Mouse (Mus musculus): Measurements from ENCODE around the gene Arhgap4. TPM values are rescaled to one million over a fixed set of nuclear protein-coding genes. Genes with fewer than 3 reads are reported as not detected.
A peak's percentile ranks its signal among the peaks of the same experiment; 100 is the strongest.

The Arhgap4 gene
- polyA plus RNA-seq (2015; fragmentation: Nextera tagmentation; extraction: Ambion mirVana) = 3.3 and 3.4 TPM in 2 replicates

DNA sequence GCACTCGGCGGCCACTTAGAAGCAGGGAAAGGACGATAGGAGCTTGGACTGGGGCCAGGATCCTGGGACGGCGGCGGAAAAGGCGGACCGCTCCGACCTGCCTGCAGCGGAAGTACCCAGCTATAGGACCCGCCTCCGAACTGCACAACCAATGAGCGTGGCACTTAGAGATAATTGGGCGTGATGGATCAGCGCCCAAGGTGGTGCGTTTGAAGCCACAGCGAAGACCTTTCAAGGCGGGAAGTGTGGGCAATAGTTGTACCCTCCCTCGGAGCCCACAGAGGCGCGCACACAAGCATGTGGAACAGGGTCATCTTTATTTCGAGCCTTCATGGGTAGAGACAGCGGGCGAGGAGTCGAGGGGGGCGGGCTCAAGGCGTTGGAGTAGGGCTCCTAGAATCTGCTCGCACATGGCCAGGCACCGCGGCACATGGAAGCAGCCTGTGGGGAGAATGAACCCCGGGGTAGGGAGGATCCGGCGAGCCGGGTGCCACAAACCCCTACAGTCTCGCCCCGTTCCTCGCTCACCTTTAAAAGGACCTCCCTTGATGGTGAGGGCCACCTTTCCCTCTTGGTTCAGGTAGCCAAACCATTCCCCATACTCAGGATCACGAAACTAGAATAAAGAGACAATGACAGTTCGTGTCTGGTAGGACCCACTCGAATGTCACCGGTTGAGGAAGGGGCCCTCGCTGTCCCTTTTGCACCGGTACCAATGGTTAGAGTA, at the start of gene Arhgap4, which contains the start of gene Naa10:
Arhgap4 (minus strand) TSS at position 48 of the 727 bp plus-strand sequence.
Naa10 (minus strand) TSS at position 122 of the 727 bp plus-strand sequence.
- peak within 1 kb of the TSS; percentile 80 for H3K9ac ChIP-seq
- peak within 1 kb of the TSS; percentile 56 for H3K4me3 ChIP-seq
- H3K36me3 ChIP-seq = peaks cover 18% of the 10 kb centered on the region
- no peaks in the 10 kb centered on the region for H3K9me3 ChIP-seq
- H3K27ac ChIP-seq = peak within 1 kb of the TSS; percentile 76
- WGBS = 22% methylated on average over 43 of the region's 43 CpGs
- no peaks in the 10 kb centered on the region for H3K4me1 ChIP-seq
- peak; percentile 95 for ATAC-seq (ENCODE audit: insufficient number of reproducible peaks, insufficient read depth, low FRiP score, low TSS enrichment, low read depth)
- peak within 1 kb of the TSS; percentile 73 for H3K4me2 ChIP-seq
- no peaks in the 10 kb centered on the region for H3K27me3 ChIP-seq

DNA sequence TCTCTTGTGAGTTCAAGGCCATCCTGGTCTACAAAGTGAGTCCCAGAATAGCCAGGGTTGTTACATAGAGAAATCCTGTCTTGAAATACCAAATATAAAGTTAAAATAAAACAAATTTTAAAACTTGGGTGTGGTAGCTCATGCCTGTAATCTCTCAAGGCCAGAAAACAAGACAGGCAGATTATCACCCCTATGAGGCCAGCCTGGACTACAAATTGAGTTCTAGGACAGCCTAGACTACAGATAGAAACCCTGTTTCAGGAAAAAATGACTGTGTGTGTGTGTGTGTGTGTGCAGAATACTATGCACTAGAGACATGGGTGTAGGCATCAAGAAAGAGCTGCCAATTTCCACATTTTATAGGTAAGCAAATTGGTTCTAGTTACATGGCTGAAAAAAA, 49.1 kb upstream of the Arhgap4 start:
- no peaks in the 10 kb centered on the region for H3K4me1 ChIP-seq
- ATAC-seq (ENCODE audit: insufficient number of reproducible peaks, insufficient read depth, low FRiP score, low TSS enrichment, low read depth) = no peak
- H3K9me3 ChIP-seq = no peaks in the 10 kb centered on the region
- no peak overlapping the region for H3K4me3 ChIP-seq
- H3K9ac ChIP-seq = no peak overlapping the region
- H3K4me2 ChIP-seq = no peak overlapping the region
- H3K27ac ChIP-seq = no peak overlapping the region
- H3K36me3 ChIP-seq = no peaks in the 10 kb centered on the region
- H3K27me3 ChIP-seq = peaks cover 13% of the 10 kb centered on the region; the same call in 1 of the 2 replicates

DNA sequence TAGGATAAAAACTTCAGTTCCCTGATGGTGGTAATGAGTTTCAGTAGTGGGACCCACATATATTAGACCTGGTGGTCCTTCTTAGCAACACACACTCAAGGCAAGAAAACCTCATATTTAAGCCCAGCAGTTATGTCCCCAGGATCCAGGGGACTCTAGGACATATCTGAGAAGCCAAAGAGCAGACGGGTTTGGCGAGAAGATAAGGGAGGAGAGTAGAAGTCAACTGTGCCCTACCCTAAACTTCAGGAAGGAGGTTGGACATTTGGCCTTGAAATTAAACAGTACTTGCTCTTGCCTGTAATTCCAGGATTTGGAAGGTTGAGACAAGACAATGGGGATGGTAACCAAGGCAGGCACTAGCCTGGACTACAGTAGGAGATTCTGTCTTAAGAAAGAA, 48.1 kb upstream of the Arhgap4 start:
- Histone ChIP-seq H3K9me3 (no peaks in the 10 kb centered on the region), H3K4me1 (no peaks in the 10 kb centered on the region; the same call in 1 of the 2 replicates), H3K27me3 (peaks cover 13% of the 10 kb centered on the region; the same call in 1 of the 2 replicates), H3K27ac (no peak overlapping the region), H3K4me2 (no peak overlapping the region), H3K4me3 (no peak overlapping the region), H3K36me3 (no peaks in the 10 kb centered on the region), H3K9ac (no peak overlapping the region)
- WGBS = 83% methylated on average over 2 of the region's 2 CpGs
- no peak for ATAC-seq (ENCODE audit: insufficient number of reproducible peaks, insufficient read depth, low FRiP score, low TSS enrichment, low read depth)

DNA sequence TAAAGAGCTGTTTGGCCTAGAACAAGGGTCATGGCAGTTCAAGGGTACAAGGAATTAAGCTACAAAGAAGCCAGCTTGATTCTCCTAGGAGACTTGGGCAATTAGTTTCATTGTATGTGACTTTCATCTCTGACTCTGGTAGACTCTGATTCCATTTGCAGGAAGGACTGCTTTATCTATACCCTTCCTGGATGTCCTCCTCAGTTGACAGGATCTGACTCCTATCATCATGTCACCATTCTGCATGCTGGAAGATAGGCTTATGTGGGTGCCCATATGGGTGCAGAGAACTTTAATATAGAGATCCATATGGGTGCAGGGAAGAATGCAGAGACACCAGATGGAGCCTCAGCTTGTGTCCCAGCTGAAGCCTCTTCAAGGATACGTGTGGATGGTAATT, 47.5 kb upstream of the Arhgap4 start:
- Histone ChIP-seq H3K4me2 (no peak overlapping the region), H3K4me1 (peaks cover 5% of the 10 kb centered on the region), H3K27me3 (peaks cover 13% of the 10 kb centered on the region; the same call in 1 of the 2 replicates), H3K27ac (no peak overlapping the region), H3K9ac (no peak overlapping the region), H3K9me3 (no peaks in the 10 kb centered on the region), H3K36me3 (no peaks in the 10 kb centered on the region), H3K4me3 (no peak overlapping the region)
- no peak for ATAC-seq (ENCODE audit: insufficient number of reproducible peaks, insufficient read depth, low FRiP score, low TSS enrichment, low read depth)
- 71% methylated on average over 1 of the region's 1 CpGs for WGBS

DNA sequence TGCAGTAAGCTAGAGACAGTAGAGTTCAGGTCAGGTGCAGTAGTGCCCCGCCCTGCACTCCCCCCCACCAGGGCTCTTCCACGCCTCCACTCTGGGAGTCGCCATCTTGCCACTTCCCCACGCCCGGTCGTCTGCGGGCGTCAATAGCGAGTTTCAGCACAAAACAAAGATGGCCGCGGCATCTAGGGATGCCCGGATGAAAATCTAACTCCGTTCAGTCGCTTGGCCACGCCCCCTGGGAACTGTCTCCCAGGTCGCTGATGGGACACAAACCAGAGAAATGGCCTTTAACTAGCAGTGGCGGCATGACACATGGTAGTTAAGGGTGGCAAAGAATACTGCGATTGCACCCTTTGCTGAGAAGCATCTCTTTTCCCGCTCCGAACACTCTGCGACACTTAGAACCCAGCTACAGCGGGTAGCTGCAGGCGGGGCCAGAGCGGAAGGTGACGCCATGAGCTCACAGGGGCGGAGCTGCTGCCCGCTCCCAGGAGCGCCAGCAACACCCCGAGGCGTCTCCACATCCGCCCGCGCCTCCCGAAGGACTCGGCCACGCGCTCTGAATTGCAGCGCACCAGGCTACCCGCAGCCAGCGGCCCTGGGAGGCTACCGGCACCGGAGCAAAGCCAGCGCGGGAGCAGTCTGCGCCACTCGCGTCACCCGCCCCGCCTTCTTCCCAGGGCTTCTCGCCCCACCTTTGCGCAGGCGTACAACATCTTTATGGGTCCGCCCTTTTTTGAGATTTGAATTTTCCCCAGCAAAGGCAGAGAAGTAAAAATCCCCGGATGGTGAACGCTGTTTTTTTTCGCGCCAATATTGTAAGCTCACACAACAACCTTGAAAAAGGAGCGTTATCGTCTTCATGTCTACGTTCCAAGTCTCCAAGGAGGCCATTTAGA, 45.8 kb upstream of the Arhgap4 start:
- ATAC-seq (ENCODE audit: insufficient number of reproducible peaks, insufficient read depth, low FRiP score, low TSS enrichment, low read depth) = peak; percentile 84
- peaks cover 13% of the 10 kb centered on the region; the same call in 1 of the 2 replicates for H3K27me3 ChIP-seq
- peak overlapping the region; percentile 55 for H3K4me2 ChIP-seq
- no peaks in the 10 kb centered on the region for H3K36me3 ChIP-seq
- H3K9ac ChIP-seq = peak overlapping the region; percentile 78
- 19% methylated on average over 60 of the region's 60 CpGs for WGBS
- H3K9me3 ChIP-seq = no peaks in the 10 kb centered on the region
- H3K4me1 ChIP-seq = peaks cover 21% of the 10 kb centered on the region
- H3K4me3 ChIP-seq = peak overlapping the region; percentile 69
- H3K27ac ChIP-seq = peak overlapping the region; percentile 99

DNA sequence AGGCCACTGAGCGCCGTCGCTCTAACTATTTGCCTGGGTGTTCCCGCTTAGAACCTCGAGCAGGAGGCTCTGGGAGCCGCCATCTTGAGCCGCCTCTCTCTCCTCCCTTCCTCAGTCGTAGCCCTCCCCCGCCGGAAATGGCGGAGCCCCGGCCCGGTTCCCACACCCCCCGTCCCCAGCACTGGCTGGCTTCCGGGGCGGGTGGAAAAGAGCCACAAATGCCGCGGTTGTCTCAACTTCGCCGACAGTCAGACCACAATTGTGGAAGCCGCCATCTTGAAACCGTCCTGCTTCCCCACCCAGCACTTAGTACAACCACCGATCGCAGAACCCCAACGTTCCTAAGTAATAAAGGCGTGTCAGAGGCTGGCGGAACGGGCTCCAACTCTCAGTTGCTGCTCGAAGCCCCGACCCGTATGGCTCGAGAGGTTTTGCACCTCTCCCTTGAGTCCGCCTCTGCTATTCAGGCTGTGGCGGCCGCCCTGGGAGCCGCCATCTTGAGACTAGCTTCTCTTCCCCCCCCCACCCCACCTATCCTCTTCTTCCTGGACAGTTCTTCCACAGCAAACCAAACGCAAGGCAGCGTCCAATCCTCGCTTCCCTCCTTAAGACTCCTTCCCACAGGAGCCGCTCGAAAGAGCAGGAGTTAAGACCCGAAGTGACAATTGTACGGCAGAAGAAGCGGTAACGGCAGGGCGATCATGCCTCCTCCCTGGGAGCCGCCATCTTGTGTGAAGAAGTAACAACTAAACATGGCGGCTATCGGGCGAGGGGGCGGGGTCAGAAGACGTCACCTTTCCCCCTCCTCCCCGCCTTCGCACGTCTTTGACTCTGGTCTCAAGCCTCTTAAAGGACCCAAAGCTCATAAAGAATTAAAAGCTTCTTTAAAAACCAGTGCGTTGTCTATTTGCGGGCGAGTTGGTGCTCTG, 44.8 kb upstream of the Arhgap4 start, which contains the start of gene Hcfc1:
Hcfc1 (minus strand) TSS at position 110 of the 929 bp plus-strand sequence.
- H3K27me3 ChIP-seq = peaks cover 13% of the 10 kb centered on the region; the same call in 1 of the 2 replicates
- H3K9me3 ChIP-seq = no peaks in the 10 kb centered on the region
- peaks cover 21% of the 10 kb centered on the region for H3K4me1 ChIP-seq
- H3K27ac ChIP-seq = peak within 1 kb of the TSS; percentile 99
- H3K4me3 ChIP-seq = peak within 1 kb of the TSS; percentile 69
- ATAC-seq (ENCODE audit: insufficient number of reproducible peaks, insufficient read depth, low FRiP score, low TSS enrichment, low read depth) = peak; percentile 78
- H3K4me2 ChIP-seq = peak within 1 kb of the TSS; percentile 71
- H3K9ac ChIP-seq = peak within 1 kb of the TSS; percentile 78
- 23% methylated on average over 58 of the region's 58 CpGs for WGBS
- no peaks in the 10 kb centered on the region for H3K36me3 ChIP-seq

DNA sequence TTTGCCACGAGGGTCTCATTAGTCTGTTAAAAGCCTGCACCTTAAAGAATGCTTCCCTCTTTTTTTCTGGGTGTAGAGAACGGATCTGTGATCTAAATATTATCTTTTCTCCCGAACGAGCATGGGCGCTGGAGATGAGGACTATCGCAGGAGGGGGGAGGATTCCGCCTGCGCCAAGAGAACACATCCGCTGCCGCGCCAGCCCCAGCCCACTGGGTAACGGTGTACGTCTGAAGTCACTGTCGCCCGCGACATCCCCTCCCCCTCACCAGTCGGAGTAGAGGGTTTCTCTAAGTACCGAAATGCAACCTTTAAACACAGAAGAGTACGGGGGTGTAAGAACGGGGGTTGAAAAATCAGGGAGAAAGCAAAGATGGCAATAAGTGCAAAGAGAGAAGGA, 43.6 kb upstream of the Arhgap4 start:
- Histone ChIP-seq H3K4me2 (peak overlapping the region; percentile 71), H3K9ac (peak overlapping the region; percentile 78), H3K9me3 (no peaks in the 10 kb centered on the region), H3K4me1 (peaks cover 21% of the 10 kb centered on the region), H3K27me3 (peaks cover 13% of the 10 kb centered on the region; the same call in 1 of the 2 replicates), H3K36me3 (no peaks in the 10 kb centered on the region), H3K27ac (peak overlapping the region; percentile 99), H3K4me3 (peak overlapping the region; percentile 69)
- WGBS = 24% methylated on average over 20 of the region's 20 CpGs
- ATAC-seq (ENCODE audit: insufficient number of reproducible peaks, insufficient read depth, low FRiP score, low TSS enrichment, low read depth) = no peak

DNA sequence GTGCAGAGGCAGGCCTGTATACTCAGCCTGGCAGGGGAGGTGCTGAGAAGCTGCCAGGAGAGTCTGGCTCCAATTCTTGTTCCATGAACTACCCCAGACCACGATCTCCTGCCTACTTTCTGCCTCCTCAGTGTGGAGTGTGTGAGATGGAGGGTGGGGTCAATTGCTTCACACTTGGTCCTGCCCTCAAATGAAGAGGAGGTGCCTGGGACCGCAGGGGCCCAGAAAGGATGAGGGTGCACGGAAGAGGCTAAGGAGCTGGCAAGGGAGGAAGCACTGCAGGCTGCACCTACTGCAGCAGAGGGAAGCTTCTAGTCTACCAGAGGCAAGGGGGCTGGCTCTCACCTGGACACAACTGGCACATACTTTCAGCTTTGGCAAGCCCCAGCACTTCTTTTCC, 42.7 kb upstream of the Arhgap4 start:
- Histone ChIP-seq H3K9me3 (no peaks in the 10 kb centered on the region), H3K4me2 (peak overlapping the region; percentile 71), H3K4me1 (peaks cover 21% of the 10 kb centered on the region), H3K27me3 (peaks cover 13% of the 10 kb centered on the region; the same call in 1 of the 2 replicates), H3K9ac (peak overlapping the region; percentile 78), H3K27ac (no peak overlapping the region), H3K4me3 (peak overlapping the region; percentile 69), H3K36me3 (peaks cover 2% of the 10 kb centered on the region)
- ATAC-seq (ENCODE audit: insufficient number of reproducible peaks, insufficient read depth, low FRiP score, low TSS enrichment, low read depth) = no peak
- 44% methylated on average over 3 of the region's 3 CpGs for WGBS

DNA sequence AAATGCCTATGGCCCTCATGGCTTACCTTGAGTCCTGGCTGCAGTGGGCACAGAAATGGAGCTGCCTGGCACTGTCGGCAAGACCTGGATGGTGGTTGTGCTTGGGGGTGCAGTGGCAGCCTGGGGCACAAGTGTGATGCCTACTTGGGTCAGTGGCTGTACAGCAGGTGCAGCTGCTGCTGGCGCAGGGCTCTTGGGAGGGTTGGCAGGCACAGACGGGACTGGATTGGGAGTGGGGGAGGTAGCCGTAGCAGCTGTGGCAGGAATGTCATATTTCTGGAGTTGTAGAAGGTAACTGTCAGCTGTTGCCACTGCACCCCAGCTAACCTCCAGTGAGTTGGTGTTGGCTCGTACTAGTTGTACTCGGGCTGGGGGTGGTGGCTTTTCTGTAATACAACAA, 33.3 kb upstream of the Arhgap4 start:
- Histone ChIP-seq H3K27ac (no peak overlapping the region), H3K4me2 (no peak overlapping the region), H3K9me3 (no peaks in the 10 kb centered on the region), H3K4me3 (no peak overlapping the region), H3K27me3 (no peaks in the 10 kb centered on the region), H3K9ac (no peak overlapping the region), H3K4me1 (no peaks in the 10 kb centered on the region), H3K36me3 (peaks cover 89% of the 10 kb centered on the region)
- no peak for ATAC-seq (ENCODE audit: insufficient number of reproducible peaks, insufficient read depth, low FRiP score, low TSS enrichment, low read depth)
- WGBS = 93% methylated on average over 6 of the region's 6 CpGs

DNA sequence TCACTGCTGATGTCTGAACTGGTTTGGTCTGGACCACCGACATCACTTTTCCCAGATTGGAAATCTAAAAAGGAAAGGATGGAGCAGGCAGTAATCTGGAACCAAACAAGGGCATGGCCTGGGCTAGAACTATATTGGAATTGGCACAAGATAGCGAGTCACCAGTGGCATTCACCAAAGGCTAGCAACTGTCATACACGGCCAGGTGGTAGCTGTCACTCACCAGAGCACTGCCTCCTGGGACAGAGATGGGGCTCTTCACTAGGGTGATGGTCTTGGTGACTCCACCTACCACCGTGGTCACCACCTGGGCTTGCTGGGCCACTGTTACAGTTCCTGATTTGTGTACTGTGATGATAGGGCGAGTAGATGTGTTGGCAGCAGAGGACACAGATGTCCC, 30.9 kb upstream of the Arhgap4 start:
- Histone ChIP-seq H3K9ac (no peak overlapping the region), H3K27ac (no peak overlapping the region), H3K4me2 (no peak overlapping the region), H3K9me3 (no peaks in the 10 kb centered on the region), H3K4me3 (no peak overlapping the region), H3K27me3 (no peaks in the 10 kb centered on the region), H3K36me3 (peaks cover 94% of the 10 kb centered on the region), H3K4me1 (no peaks in the 10 kb centered on the region)
- no peak for ATAC-seq (ENCODE audit: insufficient number of reproducible peaks, insufficient read depth, low FRiP score, low TSS enrichment, low read depth)
- 91% methylated on average over 5 of the region's 5 CpGs for WGBS

DNA sequence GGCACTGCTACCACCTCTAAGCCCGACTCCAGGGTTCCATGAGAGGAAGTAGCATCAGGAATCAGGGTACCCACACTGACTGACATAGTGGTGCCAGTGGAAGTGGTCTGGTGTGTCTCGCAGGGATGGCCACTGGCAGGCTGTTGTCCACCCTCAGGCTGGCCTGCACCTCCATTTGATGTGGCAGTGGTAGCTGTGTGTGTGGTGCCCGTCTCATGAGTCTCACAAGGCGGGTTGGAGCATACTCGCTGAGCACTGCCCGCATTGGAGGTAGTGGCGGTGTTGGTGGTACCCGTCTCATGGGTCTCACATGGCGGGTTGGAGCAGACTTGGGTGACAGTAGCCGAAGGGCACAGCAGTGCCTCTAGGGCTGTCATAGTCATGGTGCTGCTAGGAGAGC, 27.7 kb upstream of the Arhgap4 start:
- H3K27ac ChIP-seq = no peak overlapping the region
- H3K9me3 ChIP-seq = no peaks in the 10 kb centered on the region
- peaks cover 96% of the 10 kb centered on the region for H3K36me3 ChIP-seq
- no peak for ATAC-seq (ENCODE audit: insufficient number of reproducible peaks, insufficient read depth, low FRiP score, low TSS enrichment, low read depth)
- no peak overlapping the region for H3K9ac ChIP-seq
- no peak overlapping the region for H3K4me2 ChIP-seq
- no peaks in the 10 kb centered on the region for H3K4me1 ChIP-seq
- no peak overlapping the region for H3K4me3 ChIP-seq
- 91% methylated on average over 10 of the region's 10 CpGs for WGBS
- no peaks in the 10 kb centered on the region for H3K27me3 ChIP-seq
